Mouse (Mus musculus) thymus, postnatal 0 days (tissue): ENCODE data around the gene Mmp21. TPM values are rescaled to one million over a fixed set of nuclear protein-coding genes. Genes with fewer than 3 reads are reported as not detected.
"Not testable (repeated sequence)": the region's sequence is repeated elsewhere in the genome, so short reads cannot be mapped to it uniquely, and the experiment has no call there.

Source experiments
- DNase-seq: peaks from one replicate; pipeline ENCODE4 v3.0.0-alpha.2; 2015; ENCODE audit warnings: low spot score
- polyA plus RNA-seq: library from polyadenylated mRNA; unstranded; fragments of >200 nt; fragmentation: Nextera tagmentation; extraction: Ambion mirVana; gene quantifications from 2 replicates; pipeline ENCODE4 v1.2.1, GENCODE M21; 2015

The Mmp21 gene
- 0.07 and 0.09 TPM in 2 replicates for polyA plus RNA-seq

- no peak for DNase-seq
These were observed at the start of gene Mmp21 for GRCm38 (mm10) chr7:133679961-133680360. TSS of gene Mmp21 (minus strand) at chr7:133680061.

GRCm38 (mm10) chr7:133729351-133729750 lies 49.5 kb upstream of the Mmp21 start:
- DNase-seq = no peak

DNA sequence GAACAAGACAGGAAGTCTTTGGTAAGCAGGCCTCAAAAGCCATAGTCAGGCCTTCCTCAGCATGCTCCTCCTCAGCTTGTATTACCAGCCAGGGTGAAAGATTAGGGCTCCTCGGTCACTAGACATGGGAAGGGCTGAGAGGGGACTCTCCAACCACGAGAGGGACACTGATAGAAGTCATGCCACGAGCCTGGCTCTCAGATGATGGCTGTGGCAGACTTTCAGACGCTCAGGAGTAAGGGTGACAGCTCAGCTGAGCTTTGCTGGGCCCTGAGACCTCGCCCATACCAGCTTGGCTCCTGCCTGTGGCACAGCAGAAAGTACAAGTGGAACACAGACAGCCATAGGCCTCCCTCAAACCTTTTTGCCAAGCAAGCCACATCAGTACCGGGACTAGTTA lies 47.2 kb upstream of the Mmp21 start:
- DNase-seq = no peak

DNA sequence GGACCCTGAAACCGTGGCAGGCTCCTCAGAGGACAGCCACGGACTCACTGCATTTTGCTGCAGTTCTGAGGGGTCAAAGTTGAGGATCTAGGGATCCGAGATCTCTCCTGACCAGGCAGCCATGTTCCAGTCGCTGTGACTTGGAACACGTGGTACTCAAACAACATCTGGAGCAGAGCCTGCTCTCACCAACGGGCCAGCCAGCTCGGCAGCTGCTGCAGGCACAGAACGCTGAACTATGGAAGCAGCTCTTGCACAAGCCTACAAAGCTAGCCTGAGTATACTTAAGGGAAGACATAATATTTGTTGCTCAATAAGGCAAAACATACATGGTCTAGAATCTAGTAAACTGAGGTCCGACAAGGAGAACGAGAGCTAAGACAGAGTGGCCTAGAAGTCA lies 45.7 kb upstream of the Mmp21 start:
- DNase-seq = no peak

DNA sequence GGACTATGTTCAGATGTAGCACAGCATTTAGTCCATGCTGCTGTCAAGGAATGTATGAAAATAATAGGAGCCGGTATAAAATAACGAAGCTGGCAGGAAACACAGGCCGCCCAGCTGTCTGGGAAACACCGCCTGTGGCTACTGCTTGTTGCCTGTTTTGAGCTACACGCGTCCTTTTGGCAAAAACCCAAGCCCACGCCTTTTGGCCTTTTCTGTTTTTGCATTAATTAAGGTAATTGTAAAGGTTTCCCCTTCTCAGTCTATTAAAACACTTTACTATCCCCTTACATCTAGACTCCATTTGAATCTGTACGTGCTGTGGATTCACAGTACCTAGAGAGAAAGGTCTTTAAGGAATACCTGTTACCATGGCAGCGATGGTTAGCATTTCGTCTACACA lies 45.0 kb upstream of the Mmp21 start:
- DNase-seq = no peak

DNA sequence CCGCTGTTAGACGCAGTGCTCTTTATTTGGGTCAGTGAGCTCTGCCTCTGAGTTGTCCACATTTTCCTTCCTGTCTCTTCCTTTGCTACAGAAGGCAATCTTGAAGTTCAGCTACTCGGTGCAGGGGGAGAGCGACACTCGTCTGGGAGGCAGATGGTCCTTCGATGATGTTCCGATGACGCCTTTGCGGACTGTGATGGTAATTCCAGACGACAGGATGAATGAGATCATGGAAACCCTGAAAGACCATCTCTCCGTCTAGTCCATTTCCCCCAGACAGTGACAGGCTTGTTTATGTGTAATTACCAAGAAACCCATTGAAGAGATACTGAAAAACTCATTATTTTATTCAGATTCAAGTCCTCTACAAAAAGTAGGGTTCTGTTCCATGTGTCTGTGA lies 40.8 kb upstream of the Mmp21 start:
- DNase-seq = no peak

GRCm38 (mm10) chr7:133718580-133718979 lies 38.7 kb upstream of the Mmp21 start:
- DNase-seq = no peak

GRCm38 (mm10) chr7:133715387-133715786 lies 35.5 kb upstream of the Mmp21 start:
- no peak for DNase-seq

- peak; percentile 4 for DNase-seq
These were observed 27.4 kb upstream of the Mmp21 start for GRCm38 (mm10) chr7:133707301-133707700.

DNA sequence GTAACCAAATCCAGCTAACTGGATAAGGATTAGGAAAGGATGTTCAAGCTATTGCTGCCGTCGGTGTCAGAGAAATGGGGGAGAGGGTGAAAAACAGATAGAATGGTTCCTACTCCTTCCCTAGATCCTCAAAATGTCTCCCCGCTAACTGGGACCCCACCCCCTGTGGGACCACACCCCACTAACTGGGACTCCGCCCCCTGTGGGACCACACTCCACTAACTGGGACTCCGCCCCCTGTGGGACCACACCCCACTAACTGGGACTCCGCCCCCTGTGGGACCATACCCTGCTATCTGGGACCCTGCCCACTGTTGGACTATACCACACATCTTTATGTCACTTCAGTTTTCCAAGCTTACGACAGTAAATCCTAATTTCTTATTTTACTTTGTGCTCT lies 24.0 kb upstream of the Mmp21 start:
- DNase-seq = no peak

DNA sequence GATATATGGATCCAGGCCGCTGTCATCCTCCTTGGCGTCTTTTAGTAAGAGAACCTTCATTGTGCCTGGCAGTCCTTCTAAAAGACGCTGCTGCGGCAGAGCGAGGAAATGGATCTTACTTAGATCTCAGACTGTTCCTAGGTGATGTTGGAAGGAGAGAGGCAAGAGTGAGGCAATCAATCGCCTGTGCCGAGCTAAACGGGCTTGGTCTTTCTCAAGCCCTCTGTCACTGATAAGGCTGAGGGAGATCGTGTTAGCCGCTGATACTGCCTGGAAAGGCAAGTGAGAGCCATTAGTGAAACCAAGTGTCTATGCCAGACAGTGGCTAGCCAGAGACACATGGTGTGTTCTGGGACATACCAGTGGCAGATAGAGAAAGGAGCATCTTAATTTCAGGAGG lies 22.5 kb upstream of the Mmp21 start:
- DNase-seq = no peak

DNA sequence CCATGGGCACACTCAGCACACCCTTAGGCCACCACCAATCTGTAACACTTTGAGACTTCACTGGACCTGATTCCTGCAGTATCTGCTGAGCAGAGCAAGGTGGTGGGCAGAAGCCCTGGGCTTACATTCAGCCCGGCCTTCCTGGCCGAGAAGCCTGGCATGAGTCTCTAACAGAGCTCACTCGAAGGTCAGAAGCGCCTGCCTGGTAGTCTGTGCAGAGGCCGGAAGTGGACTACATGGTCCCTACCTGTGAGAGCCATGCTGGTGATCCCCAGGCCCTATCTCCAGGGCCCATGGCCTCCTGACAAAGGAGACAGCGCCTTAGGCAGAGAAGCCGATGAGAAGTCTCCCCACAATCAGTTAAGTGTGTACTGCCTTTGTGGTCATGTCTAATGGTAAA lies 21.5 kb upstream of the Mmp21 start:
- no peak for DNase-seq

- DNase-seq = no peak
These were observed 20.0 kb upstream of the Mmp21 start for GRCm38 (mm10) chr7:133699885-133700284.

GRCm38 (mm10) chr7:133698021-133698709 lies 18.3 kb upstream of the Mmp21 start:
- DNase-seq = no peak

GRCm38 (mm10) chr7:133685644-133686043 lies 5.8 kb upstream of the Mmp21 start:
- DNase-seq = not testable (repeated sequence)

- no peak for DNase-seq
These were observed 4.8 kb upstream of the Mmp21 start for GRCm38 (mm10) chr7:133684701-133685100.

DNA sequence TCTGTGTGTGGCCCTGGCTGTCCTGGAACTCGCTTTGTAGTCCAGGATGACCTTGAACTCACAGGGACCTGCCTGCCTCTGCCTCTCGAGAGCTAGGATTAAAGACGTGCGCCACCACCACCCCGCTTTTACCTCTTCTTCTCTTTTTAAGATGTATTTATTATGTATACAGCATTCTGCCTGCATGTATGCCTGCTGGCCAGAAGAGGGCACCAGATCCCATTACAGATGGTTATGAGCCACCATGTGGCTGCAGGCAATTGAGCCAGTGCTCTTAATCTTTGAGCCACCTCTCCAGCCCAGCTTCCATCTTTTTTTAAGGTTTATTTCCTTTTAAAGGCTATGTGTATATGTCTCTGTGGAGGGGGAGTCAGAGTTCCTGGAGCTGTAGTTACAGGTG lies 4.2 kb upstream of the Mmp21 start:
- DNase-seq = peak; percentile 9

DNA sequence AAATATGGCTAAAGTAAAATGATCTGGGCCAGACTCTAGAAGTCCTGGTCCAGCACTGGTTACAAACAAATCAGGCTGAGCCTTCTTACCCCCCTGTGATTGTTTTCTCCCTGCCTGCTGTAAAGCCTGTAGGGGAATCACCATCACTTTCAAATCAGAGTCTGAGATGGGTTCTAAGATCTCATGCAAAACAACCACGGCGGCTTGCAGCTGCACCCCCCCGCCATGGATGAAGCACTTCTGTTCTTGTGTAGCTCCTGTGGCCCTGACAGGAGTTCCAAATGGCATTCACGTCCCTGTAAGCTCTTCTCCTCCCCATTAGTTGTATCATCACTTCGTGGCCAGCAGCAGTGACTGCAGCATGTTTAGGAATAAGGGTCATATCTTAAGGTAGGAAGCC lies 3.8 kb upstream of the Mmp21 start:
- no peak for DNase-seq

GRCm38 (mm10) chr7:133679439-133679838 lies 422 bp downstream of the Mmp21 start:
- no peak for DNase-seq

- no peak for DNase-seq
These were observed 1.1 kb downstream of the Mmp21 start for GRCm38 (mm10) chr7:133678716-133679115.

DNA sequence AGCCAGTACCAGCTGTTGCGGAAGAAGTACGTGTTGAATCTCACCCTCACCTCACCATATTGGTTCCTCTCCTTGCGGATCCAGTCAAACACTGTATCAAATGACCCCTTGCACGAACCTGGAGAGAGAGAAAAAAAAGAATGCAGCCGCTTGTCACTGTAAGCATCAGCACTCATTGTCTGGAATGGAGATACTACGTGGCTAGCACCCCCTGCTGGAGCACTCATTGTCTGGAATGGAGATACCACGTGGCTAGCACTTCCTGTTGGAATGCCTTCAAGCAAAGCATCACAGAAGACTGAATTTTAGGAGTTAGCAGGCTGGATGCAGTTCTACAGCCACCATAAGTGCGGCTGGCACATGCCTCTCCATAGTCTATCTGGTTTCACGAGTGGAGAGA lies 3.9 kb downstream of the Mmp21 start:
- peak; percentile 12 for DNase-seq

GRCm38 (mm10) chr7:133670846-133671245 lies 9.0 kb downstream of the Mmp21 start:
- DNase-seq = no peak

- no peak for DNase-seq
These were observed 9.9 kb downstream of the Mmp21 start for GRCm38 (mm10) chr7:133669946-133670345.

GRCm38 (mm10) chr7:133669071-133669470 lies 10.8 kb downstream of the Mmp21 start:
- DNase-seq = peak; percentile 15
